Mouse (Mus musculus): ENCODE measurements around the gene Rtf1. TPM values are rescaled to one million over a fixed set of nuclear protein-coding genes. Genes with fewer than 3 reads are reported as not detected.
"Not testable (repeated sequence)": the region's sequence is repeated elsewhere in the genome, so short reads cannot be mapped to it uniquely, and the experiment has no call there.

The Rtf1 gene
- polyA plus RNA-seq, 1 experiment from 2014 or later, result 38.2 TPM

DNA sequence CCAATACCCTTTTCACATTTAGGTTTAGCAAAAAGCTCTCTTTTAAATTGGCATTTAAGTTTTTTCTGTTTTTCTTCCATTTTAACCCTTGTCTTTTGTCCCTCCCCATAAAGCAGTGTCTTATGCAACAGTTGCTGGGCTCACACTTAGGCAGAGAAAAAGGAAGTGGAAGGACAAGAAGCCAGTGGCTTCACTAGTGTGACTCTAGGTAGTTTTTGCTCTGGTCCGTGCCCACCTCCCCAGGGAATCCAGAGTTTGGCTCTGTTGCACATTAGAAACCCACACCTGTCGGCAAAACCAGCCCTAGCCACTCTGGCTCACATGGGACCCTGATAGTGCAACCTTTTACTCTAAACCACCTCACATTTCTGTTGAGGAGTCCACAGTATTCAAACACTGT is 23.6 kb downstream of the Rtf1 start:
- peaks cover 21% of the 10 kb centered on the region; the same call in 1 of the 2 replicates for H3K79me2 ChIP-seq (ENCODE audit: inconsistent target)
- H3K4me3 ChIP-seq (ENCODE audit: inconsistent target), result no peak overlapping the region
- H3K27ac ChIP-seq, result no peak overlapping the region
- H3K36me3 ChIP-seq (ENCODE audit: inconsistent target), result 0 out of 2 replicates have a peak, but pooled peaks cover 6% of the 10 kb centered on the region
- 28% methylated on average over 2 of the region's 2 CpGs for WGBS (ENCODE audit: missing documents)

- 93% methylated on average over 3 of the region's 3 CpGs for WGBS (ENCODE audit: missing documents)
- Histone ChIP-seq H3K4me3 (ENCODE audit: inconsistent target) (no peak overlapping the region), H3K36me3 (ENCODE audit: inconsistent target) (0 out of 2 replicates have a peak, but pooled peaks cover 10% of the 10 kb centered on the region), H3K79me2 (ENCODE audit: inconsistent target) (peaks cover 21% of the 10 kb centered on the region; the same call in 1 of the 2 replicates), H3K27ac (no peak overlapping the region)
Measured at GRCm38 (mm10) chr2:119699962-119700361, 25.1 kb downstream of the Rtf1 start.

- Histone ChIP-seq H3K27ac (no peak overlapping the region), H3K4me3 (ENCODE audit: inconsistent target) (no peak overlapping the region), H3K36me3 (ENCODE audit: inconsistent target) (peaks cover 23% of the 10 kb centered on the region; the same call in 1 of the 2 replicates), H3K79me2 (ENCODE audit: inconsistent target) (peaks cover 7% of the 10 kb centered on the region; the same call in 1 of the 2 replicates)
- WGBS (ENCODE audit: missing documents), result 89% methylated on average over 1 of the region's 2 CpGs
Measured at GRCm38 (mm10) chr2:119703171-119703570, 28.3 kb downstream of the Rtf1 start.

GRCm38 (mm10) chr2:119707676-119708075 is 32.8 kb downstream of the Rtf1 start:
- WGBS (ENCODE audit: missing documents), result 98% methylated on average over 3 of the region's 3 CpGs
- peaks cover 36% of the 10 kb centered on the region; the same call in 1 of the 2 replicates for H3K36me3 ChIP-seq (ENCODE audit: inconsistent target)
- H3K27ac ChIP-seq, result no peak overlapping the region
- H3K4me3 ChIP-seq (ENCODE audit: inconsistent target), result no peak overlapping the region
- no peaks in the 10 kb centered on the region for H3K79me2 ChIP-seq (ENCODE audit: inconsistent target)

- no peak overlapping the region for H3K4me3 ChIP-seq (ENCODE audit: inconsistent target)
- H3K27ac ChIP-seq, result no peak overlapping the region
- H3K36me3 ChIP-seq (ENCODE audit: inconsistent target), result peaks cover 32% of the 10 kb centered on the region; the same call in 1 of the 2 replicates
- H3K79me2 ChIP-seq (ENCODE audit: inconsistent target), result no peaks in the 10 kb centered on the region
- 78% methylated on average over 3 of the region's 3 CpGs for WGBS (ENCODE audit: missing documents)
Measured at GRCm38 (mm10) chr2:119710011-119710410, 35.1 kb downstream of the Rtf1 start.

DNA sequence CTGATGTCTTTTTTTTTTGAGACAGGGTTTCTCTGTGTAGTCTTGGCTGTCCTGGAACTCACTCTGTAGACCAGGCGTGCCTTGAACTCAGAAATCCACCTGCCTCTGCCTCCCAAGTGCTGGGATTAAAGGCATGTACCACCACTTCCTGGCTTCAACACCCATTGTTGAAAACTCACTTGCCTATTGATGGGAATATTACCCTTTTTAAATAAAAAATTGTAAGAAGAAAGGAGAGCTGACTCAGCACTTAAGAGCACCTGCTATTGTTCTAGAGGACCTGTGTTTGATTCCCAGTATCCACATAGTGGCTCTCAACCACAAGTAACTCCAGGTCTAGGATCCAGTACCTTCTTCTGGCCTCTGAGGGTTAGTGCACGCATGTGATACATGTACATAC is 41.0 kb downstream of the Rtf1 start:
- H3K36me3 ChIP-seq (ENCODE audit: inconsistent target), result peaks cover 43% of the 10 kb centered on the region
- H3K27ac ChIP-seq; H3K4me3 ChIP-seq (ENCODE audit: inconsistent target); H3K79me2 ChIP-seq (ENCODE audit: inconsistent target): not testable (repeated sequence)
- WGBS (ENCODE audit: missing documents), result 95% methylated on average over 2 of the region's 2 CpGs

GRCm38 (mm10) chr2:119721070-119721469 is 46.2 kb downstream of the Rtf1 start:
- Histone ChIP-seq H3K79me2 (ENCODE audit: inconsistent target) (no peaks in the 10 kb centered on the region), H3K36me3 (ENCODE audit: inconsistent target) (peaks cover 63% of the 10 kb centered on the region), H3K4me3 (ENCODE audit: inconsistent target) (no peak overlapping the region), H3K27ac (no peak overlapping the region)
- 95% methylated on average over 8 of the region's 8 CpGs for WGBS (ENCODE audit: missing documents)

- 100% methylated on average over 3 of the region's 3 CpGs for WGBS (ENCODE audit: missing documents)
- Histone ChIP-seq H3K4me3 (ENCODE audit: inconsistent target) (no peak overlapping the region), H3K36me3 (ENCODE audit: inconsistent target) (peaks cover 80% of the 10 kb centered on the region), H3K79me2 (ENCODE audit: inconsistent target) (no peaks in the 10 kb centered on the region), H3K27ac (no peak overlapping the region)
Measured at GRCm38 (mm10) chr2:119727762-119728416, 53.0 kb downstream of the Rtf1 start.

DNA sequence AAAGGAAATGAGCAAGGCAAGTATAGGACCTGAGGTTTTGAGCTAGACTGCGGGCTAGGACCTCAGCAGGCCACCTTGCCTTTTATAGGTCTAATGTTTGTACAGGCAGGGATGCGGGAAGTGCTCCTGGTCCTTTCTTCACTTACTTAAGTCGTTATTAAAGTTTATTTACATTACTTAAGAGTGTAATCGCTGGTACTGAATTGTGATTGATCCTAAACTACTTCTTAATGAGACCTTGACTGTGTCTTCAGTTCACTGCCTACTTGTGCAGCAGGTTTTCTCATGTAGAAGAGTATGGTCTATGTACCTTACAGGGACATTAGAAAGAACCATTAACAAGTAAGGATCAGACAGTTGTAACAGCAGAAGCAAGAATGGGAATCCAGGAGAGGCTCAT is 55.9 kb downstream of the Rtf1 start:
- Histone ChIP-seq H3K79me2 (ENCODE audit: inconsistent target) (no peaks in the 10 kb centered on the region), H3K27ac (no peak overlapping the region), H3K4me3 (ENCODE audit: inconsistent target) (no peak overlapping the region), H3K36me3 (ENCODE audit: inconsistent target) (peaks cover 66% of the 10 kb centered on the region)
- 93% methylated on average over 4 of the region's 4 CpGs for WGBS (ENCODE audit: missing documents)

DNA sequence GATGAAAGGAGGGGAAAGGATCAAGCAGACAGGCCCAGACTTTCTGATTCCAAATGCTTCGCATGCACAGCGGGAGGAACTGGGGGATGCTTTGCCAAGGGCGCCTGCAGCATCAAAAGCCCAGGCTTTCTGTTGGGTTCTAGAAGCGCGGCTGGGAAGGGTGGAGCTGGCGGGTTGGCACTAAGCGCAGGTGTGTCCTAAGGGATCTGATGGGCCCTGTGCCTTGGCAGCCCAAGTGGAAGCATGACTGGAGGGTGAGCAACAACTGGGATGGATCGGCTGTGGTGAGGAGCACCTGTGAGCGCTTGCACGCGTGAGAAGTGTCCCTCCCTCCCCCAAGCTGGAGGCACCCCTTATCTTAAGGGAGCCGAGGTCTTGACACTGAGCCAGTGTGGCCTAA is 62.3 kb downstream of the Rtf1 start:
- Histone ChIP-seq H3K27ac (no peak overlapping the region), H3K79me2 (ENCODE audit: inconsistent target) (no peaks in the 10 kb centered on the region), H3K4me3 (ENCODE audit: inconsistent target) (no peak overlapping the region), H3K36me3 (ENCODE audit: inconsistent target) (peaks cover 10% of the 10 kb centered on the region; the same call in 1 of the 2 replicates)
- 67% methylated on average over 12 of the region's 12 CpGs for WGBS (ENCODE audit: missing documents)

DNA sequence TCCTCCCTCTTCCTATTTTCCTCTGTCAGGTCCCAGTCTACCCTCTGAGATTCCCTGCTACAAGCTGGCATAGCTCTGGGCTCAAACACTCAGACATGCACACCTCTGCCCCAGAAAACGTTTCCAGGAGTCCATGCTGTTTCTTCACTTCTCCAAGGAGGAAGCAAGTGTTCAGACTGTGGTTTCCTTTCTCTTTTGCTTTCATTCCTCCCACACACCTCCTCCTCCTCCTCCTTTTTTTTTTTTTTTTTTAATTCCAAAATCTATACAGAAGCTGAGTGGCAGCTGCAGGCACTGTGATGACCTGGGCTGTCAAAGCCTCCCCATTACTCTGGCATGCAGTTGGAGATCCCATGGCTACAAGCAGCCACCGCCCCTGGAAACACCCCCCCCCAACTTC is 65.7 kb downstream of the Rtf1 start:
- no peaks in the 10 kb centered on the region for H3K79me2 ChIP-seq (ENCODE audit: inconsistent target)
- no peak overlapping the region for H3K27ac ChIP-seq
- 11% methylated on average over 2 of the region's 2 CpGs for WGBS (ENCODE audit: missing documents)
- no peak overlapping the region for H3K4me3 ChIP-seq (ENCODE audit: inconsistent target)
- H3K36me3 ChIP-seq (ENCODE audit: inconsistent target), result no peaks in the 10 kb centered on the region

DNA sequence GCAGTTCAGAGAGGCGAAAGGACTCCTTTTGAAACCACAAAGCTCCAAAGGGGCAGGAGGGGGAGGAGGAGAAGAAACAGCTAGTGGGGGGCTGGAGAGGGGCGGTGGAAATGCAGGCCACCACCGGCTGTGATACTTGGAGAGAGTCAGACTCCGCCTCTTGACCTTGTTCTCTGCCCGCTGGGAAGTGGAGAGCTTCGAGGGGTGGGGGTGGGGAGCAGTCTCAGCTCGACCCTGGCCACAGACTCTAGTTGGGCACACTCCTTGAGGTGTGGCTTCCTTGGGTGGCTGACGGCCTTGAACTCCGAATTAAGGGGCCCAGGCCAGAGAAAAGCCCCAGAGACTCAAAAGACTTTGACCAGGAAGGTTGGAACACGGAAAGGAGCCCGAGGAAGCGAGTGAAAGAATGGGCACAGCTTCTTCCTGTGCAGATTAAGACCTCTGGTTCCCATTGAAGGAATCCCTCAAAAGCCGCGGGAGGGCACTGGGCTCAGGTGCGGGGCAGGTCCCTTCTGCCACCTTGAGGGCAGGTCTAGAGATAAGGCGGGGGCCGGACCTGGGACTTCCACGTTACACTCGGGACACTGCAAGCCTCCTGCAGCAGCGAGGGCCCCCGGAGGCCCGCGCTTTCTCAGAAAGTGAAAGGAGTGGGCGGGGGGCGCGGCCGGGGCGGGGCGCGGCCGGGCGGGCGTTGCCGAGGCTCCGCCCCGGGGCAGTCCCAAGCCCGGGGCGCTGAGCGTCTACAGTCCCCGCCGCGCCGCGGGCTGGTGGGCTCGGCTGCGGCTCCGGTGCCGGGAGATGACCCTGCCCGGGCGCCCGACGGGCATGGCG is 66.9 kb downstream of the Rtf1 start, which contains the start of gene Itpka:
Gene Itpka (plus strand): TSS at position 757 of the 831 bp plus-strand sequence.
- no peaks in the 10 kb centered on the region for H3K36me3 ChIP-seq (ENCODE audit: inconsistent target)
- no peaks in the 10 kb centered on the region for H3K79me2 ChIP-seq (ENCODE audit: inconsistent target)
- peak within 1 kb of the TSS; percentile 60 for H3K4me3 ChIP-seq (ENCODE audit: inconsistent target)
- peak within 1 kb of the TSS; percentile 58 for H3K27ac ChIP-seq
- WGBS (ENCODE audit: missing documents), result 1% methylated on average over 23 of the region's 53 CpGs

GRCm38 (mm10) chr2:119742461-119743175 is 67.8 kb downstream of the Rtf1 start:
- Histone ChIP-seq H3K79me2 (ENCODE audit: inconsistent target) (no peaks in the 10 kb centered on the region), H3K4me3 (ENCODE audit: inconsistent target) (no peak overlapping the region), H3K36me3 (ENCODE audit: inconsistent target) (no peaks in the 10 kb centered on the region), H3K27ac (no peak overlapping the region)
- 2% methylated on average over 61 of the region's 70 CpGs for WGBS (ENCODE audit: missing documents)

DNA sequence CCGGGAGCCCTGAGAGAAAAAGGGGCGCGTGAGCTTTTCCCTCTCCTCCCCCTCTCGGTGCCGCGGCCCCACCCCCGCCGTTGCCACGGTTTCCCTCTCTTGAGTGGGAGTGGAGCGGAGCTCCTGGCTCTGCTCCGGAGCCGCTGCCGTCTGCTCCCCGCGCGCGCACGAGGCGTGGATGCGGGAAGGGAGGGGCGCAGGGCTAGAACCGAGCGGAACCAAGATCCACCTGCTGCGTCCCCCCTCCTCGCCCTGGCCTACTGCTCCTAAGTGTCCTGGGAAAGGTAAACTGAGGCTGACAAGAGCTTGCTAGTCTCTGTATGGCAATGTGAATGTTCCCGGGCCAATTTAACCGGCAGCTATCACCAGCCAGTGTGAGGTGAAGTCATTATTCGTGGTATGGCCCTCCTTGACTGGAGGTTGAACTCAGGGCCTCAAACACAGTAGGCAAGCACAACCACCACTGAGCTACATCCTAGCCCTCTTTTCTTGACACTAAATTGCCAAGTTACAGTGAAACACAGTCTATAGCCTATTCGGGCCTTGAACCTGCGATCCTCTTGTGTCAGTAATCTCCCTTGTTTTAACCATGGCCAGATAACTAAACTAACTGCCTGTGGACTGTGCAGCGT is 68.4 kb downstream of the Rtf1 start:
- Histone ChIP-seq H3K36me3 (ENCODE audit: inconsistent target) (no peaks in the 10 kb centered on the region), H3K4me3 (ENCODE audit: inconsistent target) (no peak overlapping the region), H3K27ac (no peak overlapping the region), H3K79me2 (ENCODE audit: inconsistent target) (no peaks in the 10 kb centered on the region)
- 18% methylated on average over 22 of the region's 31 CpGs for WGBS (ENCODE audit: missing documents)

Measured in macrophage (primary cell).